Mouse (Mus musculus) kidney, postnatal 4 days (tissue): ENCODE data around the gene Elovl5.

Source experiments
- DNase-seq, 2 experiments: peaks; one replicate each; pipeline ENCODE4 v3.0.0; 2021; ENCODE audit warnings: mixed read lengths in 2 of 2

Elovl5 gene

DNA sequence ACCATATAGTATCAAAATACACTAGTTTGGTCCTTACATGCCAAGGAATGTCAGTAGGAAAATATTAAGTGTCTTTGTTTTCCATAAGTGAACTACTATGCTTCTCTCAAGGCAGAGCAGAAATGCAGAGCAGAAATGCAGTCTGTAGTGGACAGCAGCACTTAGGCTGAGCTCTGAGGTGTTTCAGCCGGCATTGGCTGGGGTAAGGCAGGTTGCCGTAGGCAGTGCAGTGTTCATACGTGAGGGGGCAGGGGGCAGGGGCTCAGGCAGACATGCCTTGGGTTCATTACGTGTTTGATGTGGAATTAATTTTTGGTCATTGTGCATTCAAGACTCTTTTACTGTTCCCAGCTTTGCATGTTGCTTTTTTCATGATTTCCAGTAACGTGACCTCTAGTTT, 12.1 kb downstream of the Elovl5 start:
- DNase-seq: no peak

DNA sequence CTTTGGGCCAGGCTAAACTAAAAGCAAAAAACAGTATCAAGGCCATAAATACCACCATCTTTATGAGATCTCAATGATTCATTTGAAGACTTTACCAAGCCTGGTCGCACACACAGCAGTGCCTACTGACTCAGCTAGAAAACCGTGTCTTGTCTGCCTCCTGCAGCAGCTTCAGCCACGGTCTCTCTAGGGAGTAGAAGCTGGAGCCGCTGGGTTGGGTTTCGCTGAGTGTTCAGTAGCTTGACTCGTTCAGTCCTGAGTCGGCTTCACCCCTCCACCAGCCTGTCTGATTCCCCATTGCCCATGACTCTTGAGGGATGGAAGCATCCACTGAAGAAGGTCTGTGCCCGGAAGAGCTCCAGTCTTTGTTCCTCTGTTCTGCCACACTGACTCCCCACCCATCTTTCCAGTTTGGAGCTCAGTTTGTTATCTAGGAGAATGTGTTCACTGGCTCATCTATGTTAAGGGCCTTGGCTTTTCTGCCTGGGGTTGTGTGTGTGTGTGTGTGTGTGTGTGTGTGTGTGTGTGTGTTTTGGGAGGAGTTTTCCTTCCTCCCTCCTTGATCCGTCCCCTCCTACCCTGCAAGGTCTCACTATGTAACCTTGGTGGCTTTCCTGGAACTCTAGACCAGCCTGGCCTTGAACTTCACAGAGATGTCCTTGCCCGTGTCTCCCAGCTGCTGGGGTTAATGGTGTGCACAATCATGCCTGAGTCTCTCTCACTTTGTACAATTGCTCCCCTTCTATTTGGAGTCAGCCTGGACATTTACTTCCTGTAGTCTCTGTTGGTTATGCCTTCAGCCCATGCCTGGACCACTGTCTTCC, 13.1 kb downstream of the Elovl5 start:
- no peak for DNase-seq

DNA sequence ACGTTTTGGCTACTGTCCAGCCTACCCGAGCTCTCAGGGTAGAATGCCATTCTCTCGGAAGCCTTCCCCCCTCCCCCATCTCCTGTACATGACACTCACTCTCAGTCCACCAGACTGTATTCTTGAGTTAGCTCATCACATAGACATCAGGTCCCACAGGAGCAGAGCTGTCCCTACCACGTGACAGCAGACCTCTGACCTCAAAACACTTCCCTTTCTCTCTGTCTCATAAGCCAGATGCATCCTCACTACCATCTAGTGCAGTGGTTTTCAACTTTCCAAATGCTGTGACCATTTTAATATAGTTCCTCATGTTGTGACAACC, 13.7 kb downstream of the Elovl5 start:
- DNase-seq: peak in 1 of 2 experiments; percentile 26

DNA sequence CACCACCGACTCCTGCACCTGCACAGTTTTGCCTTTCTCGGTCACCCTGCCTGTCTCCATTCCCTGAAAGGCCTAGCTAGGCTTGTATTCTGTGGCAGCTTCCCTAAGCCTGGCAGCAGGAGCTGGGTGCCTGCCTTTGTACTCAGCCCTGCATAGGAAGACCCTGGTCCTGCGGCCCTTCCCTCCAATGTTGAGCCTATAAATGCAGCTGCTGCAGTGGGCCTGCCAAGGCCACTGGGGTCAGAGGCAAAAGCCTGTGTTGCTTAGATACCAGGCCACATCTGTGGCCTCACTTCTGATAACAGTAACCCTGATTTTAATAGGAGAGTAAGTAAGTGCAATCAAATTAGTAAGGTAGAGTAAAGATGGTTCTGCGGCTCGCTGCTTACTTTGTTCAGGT, 14.6 kb downstream of the Elovl5 start:
- DNase-seq: no peak

DNA sequence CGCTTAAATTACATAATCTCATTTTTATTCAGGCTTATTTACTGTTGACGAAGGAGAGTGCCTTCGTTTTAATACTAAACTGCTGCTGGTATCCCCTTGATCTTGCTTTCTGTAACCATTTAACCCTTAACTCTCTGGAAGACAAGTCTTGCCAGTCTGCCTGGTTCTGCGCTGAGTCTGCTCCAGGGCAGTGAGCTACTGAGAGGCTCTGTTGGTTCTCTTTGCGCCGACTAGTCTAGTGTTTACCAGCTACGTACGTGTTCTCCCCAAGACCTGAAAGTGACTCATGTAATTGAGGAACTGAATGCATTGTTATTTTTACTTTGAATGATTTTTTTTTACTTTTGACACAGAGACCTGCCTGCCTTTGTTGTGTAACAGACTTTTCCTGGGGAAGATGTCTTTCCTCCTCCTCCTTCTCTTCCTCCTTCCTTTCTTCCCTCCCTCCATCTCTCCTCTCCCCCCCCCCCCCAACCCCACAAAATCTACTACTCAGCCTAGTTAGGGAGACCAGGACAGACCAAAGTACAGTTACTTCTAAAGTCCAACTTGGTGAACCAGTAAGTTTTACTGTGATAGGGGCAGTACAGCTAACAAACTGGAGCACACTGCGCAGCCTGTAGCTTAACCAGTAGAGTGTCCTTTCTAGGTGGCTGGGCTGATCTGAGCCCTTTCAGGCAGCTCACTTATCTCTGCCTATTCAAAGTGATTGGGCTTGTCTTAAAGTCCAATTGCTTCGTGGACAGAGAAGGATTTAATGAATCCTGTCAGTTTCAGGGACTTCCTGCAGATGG, 18.9 kb downstream of the Elovl5 start:
- DNase-seq: no peak

DNA sequence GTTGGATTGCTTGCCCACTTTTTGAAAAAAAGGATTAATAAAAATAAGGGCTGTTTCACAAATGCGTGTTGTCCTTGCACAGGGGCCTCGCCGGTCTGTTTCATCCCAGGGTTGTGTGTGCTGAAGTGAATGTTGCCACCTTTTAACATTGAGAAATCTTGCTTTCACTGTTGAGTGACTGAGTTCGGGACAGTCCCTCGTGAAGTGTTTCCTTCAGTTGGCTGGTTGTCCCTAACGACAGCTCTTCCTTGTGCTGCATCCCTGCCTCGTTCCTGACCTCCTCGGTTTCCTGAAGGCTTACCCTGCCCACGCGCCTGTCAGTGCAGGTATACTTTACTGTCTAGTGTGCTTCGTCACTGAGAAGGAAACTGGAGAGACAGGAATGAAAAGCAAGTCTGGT, 20.7 kb downstream of the Elovl5 start:
- DNase-seq: no peak

DNA sequence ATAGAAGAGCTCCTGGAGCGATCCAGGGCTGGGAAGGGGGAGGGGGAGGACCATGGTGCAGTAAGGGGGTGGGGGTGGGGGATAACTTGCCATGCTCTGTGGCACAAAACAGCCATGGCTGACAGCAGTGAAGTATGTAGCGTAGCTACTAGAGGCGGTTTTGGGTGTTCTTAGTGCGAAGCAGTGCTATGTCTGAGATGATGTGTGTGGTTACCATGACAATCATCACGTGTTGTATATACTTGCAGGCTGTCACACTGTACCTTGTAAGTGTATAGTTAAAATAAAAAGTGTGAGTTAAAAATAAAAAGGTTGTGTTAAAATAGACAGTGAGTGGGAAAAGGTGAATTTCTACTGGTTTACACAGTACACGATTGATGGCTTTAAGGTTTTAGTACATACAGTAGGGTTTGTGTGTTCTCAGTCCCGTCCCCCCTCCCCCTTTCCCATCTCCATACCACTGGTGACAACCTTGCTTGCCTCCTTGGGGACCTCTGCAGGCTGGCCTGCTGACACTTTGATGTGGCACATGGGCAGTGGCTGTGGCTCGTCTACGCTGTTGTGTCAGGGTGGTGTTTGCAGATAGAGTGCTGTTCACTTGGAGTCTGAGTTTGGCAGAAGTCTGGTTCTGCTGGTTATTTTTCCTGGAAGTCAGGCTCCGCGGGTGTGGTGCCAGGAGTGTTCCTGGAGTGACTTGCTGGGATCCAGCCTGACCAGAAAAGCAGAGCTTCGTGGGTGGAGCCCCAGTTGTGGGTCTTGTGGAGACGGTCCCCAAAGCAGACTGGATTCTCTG, 21.8 kb downstream of the Elovl5 start:
- DNase-seq: peak in 1 of 2 experiments; percentile 31

DNA sequence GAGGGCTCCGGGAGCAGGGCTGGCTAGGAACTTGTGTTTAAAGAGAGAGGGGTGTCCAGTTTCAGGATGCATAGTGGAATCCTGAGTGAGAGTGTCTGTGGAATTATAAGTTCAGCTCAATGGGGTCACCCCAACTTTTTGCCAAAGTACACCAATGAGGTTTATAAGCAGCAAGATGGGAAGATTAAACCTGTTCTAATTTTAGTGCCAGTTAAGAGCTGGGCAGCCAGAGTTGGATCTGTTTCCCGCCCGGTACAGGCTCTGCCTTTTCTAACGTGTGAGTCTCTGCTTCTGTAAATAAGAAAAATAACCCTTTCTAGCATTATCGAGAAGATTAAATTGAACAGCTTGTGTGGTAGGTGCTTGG, 22.4 kb downstream of the Elovl5 start:
- DNase-seq: no peak

DNA sequence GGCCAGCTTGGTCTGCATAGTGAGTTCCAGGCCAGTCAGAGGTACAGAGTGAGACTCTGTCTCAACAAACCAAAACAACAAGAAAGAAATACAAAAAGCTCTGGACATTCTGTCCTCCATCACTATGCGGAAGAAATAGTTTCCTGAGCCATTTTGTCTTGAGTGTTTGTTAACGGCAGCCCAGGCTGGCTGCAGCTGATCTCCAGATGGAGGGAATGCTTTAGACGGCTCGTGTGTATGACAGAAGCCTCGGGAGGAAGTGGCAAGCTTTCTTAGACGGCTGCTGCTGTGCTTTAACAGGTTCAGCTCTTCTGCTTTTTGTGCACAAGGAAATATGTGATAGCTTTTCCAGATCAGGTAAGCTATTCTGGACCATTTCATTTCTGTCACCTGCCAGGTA, 23.9 kb downstream of the Elovl5 start:
- no peak for DNase-seq

DNA sequence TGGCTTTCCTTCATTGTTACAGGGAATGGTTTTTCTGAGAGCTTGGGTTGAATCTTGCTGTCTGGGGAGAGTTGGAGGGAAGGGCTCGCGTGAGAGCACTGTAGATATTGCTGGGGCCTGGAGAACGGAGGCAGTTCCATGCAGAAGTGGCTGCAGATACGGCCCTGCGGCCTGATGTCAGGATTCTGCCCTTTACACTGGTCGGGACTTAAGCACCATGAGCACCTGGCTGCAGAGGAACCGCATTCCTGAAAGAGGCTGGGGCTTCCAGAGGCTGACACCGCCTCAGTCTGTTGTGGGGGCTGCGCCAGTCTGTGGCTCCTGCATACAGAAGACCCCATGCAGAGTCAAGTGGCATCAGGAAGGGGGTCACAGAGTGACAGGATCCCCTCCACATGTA, 24.7 kb downstream of the Elovl5 start:
- DNase-seq: no peak

DNA sequence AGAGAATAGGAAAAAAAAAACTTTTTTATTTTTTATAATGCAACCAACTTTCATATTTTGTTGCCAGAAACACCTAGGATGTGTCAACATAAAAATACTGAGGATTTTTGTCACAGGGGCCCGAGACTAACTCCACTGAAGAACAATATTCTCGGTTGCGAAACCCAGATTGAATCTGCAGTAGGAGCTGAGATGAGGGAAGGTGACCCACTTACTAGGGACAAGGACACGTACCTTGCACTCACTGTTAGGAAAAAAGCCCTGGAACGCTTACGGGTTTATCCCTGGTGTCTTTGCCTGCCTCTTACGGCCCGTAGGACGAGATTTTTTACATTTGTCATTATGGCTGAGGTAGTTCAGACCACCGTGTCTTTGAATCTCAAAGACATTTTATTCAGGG, 25.2 kb downstream of the Elovl5 start:
- DNase-seq: no peak

DNA sequence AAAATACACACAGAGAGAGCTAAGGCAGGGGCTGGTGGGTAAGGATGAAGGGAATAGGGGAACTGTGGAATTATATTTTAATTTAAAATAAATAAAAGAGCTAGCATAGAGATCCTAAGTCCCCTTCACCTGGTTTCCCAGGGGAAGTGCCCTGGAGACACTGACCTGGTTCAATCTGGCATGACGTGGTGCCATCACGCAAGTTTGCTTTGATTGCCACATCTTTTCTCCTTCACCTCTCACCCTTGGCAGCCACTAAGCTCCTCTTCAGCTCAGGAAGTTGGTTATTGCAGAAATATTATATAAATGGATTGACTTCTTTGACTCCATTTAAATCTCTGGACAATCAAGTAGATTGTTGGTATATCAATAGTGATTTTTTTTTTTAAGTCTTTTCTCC, 26.2 kb downstream of the Elovl5 start:
- DNase-seq: no peak

DNA sequence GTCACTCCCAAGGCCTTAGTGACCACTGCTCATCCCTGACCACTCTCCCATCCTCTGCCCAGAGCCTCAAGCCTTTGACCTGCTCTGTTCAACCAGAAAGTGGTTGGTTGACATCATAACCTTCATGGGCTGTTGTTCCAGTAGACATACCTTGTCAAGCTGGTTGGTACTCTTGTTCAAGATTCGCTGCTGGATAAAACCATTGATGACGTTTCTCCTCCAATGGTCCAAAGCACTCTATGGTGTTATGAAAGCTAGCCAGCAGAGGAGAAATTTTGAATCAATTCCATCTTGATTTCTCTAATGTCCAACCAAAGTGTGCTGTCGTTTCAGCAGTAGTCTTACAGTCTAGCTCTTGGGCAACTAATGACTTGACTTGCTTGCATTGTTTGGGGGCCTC, 27.0 kb downstream of the Elovl5 start:
- DNase-seq: no peak

DNA sequence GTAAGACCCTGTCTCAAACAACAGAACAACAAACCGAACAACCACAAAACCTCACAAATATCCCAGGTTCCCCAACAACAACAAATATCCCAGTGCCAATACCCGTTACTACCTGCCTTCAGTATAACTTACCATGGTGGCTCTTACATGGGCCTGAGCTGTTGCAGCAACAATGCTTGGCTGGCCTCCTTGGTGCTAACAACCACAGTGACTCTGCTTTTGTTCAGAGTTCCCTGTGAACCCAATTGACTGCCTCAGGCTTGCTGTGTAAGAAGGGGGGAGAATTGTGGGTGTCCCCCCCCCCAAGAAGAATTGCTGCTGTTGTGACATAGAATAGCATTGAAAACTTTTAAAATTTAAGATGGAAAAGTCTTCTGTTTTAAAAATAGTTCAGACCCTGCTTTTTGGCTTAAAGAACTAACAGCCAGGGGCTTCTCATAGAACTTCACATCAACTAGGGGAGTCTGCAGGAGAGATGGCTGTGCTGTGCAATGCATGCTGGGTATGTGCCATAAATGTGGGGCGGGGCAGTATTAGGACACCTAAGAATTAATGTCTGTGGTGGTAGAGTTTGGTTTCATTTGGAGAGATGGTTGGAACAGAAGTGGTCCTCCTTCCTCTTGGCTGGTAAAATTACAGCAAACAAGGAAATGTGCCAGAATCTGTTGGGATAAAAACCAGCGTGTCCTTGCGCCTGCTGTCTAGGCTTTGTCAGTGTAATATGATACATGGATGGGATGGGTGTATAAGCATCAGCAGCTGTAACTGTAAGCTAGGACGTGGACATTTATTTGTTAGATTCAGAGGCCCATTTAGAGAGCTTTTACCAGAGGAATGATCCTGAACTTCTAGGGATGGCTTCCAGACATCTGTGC, 28.9 kb downstream of the Elovl5 start:
- no peak for DNase-seq

DNA sequence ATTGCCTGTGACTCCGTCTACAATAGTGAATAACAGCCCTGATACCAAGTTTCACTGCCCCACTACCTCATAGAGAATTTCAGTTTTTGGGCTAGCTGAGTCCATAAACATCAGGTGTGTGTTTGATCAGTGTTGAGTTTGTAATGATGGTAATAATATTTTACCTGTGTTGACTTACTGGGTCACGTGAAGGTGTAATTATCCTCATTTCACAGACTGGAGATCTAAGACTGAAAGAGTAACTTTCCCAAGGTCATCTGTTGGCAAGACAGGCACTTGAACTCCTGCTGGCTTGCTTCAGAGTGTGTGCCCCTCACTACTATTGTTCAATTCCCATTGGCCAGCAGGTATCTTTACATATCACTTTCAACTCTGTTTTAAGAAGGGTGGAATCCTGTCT, 31.1 kb downstream of the Elovl5 start:
- DNase-seq: no peak

DNA sequence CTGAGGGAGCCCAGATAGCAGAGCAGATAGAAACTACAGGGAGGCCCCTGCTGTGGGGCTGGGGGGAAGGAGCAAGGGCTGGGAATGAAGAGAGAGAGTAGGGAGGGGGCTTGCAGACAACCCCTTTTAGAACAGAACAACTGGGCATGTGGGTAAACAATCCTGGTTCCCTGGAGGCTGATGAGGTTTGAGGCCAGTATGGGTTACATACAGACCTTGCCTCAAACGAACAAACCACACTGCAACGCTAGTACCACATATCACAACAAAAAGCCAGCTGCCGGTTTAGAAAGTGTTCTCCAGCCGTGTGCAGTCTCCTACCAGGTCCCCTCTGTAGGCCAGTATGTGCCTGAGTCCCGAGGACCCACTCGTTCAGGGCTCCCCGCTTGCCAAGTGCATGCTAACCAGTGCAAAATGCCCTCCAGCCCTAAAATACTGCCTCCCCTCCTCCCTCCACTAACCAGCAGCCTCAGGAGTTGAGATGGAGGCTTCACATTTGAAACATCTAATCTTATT, 32.6 kb downstream of the Elovl5 start:
- no peak for DNase-seq

DNA sequence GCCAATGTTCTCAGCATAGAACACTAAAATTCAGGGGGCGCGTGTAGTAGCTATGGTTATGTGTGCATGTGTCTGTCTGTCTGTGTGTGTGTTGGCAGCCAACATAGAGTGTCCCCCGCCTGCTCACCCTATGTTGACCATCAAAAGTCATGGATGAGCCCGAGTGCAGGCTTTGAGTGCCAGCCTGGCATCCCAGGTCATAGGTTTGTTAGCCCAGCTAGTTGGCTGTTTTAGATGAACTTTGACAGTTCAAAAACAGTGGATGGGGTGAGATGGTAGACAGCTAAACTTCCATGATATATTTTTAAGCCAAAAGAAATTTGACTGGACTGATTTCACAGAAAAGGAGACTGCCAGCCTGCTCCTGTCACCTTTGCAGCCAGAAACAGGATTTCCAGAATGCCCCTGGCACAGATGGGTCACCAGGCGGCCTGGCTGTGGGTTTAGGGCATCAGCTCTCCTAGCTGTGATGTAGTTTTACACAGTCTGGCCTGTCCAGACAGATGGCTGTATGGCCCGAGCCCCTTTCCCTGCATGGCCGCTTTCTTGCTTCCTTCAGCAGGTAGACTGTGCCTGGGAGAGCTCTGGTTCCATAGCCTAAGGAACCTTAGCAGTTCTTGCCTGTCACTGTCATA, 33.8 kb downstream of the Elovl5 start:
- DNase-seq: no peak

DNA sequence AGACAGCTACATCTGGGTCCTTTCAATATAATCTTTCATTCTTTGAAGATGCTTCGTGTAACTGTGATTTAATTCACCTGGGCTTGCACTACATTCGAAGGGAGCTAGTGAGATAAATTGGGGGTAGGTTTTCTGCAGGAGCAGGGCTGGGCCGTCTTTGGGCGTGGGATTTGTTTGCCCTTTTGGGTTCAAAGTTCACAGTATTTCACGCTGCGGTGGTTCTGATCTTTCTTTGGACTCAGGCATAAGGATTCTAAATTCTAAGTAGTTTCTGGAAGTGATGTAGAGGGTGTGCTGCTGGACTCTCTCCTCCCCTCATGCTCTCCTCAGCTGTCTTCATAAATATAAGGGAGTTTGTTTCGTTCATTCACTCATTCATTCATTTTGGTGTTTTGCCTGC, 34.8 kb downstream of the Elovl5 start:
- DNase-seq: no peak

DNA sequence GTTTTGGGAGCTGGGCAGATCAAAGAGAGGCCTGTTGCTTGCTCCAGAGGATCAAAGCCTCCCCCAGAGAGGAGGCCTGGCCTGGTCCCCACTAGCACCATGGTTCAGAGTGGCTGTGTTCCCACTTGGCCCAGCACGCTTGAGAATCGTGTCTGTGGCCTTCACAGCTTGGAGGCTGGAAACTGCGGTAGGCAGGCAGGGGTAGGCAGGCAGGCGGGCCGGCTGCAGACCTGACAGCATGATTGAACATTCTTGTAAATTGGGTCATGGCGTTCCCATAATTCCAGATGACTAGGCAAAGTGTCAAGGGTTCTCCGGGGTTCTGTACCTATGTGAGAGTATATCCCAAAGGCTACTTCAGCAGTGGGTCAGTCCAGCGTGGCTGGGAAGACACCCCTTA, 35.9 kb downstream of the Elovl5 start:
- no peak for DNase-seq

DNA sequence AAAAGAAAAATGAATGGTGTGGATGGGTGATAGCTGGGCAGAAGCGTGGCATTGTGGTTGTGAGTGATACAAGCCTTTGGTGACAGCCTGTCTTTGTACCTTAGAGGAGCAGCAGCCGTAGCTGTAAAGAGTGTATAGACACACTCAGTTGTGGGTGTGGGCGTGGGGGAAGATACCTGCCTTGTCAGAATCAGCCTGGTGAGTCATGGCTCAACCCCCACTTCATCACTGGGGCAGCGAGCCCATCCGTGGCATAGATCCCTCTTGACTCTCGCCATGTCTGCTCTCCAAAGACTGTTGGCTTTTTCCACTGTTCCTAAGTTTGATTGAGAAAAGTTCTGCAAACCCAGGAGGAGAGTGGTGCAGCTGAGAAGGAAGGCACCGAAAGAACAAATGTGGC, 37.3 kb downstream of the Elovl5 start:
- no peak for DNase-seq

DNA sequence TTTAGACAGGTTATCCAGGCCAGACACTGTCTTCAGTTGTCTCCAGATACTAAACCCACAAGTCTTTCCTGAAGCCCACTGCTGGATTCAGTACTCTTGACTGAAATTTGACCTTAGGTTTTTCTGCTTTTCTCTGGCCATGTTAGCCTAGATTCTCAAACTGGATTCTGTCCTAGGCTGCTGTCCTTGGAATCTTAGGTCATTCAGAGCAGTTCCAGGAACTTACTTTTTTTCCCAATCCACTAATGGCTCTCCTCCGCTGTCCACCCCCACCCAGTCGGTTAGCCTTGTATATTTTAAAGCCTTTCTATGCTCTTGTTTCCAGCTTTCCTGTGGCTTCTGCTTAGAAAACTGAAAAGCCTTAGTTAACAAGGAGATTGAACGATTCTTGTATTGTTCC, 37.8 kb downstream of the Elovl5 start:
- no peak for DNase-seq

DNA sequence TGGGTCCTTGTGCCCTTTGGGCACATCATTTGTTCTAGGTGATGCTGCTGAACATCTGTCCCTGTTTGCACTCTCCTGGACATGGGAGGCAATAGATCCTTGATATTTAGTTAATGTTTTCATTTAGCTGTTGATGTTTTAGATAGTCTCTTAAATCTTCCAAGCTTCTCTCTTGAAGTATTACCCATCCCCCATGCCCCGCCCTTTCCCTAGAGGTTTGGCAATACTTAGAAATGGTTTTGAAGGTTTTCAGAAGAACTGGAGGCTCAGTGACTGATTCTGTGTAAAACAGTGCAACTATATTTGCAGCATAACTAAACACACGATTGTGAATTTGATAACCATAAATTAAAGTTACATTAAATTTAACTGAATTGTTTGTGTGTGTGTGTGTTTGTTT, 38.3 kb downstream of the Elovl5 start:
- no peak for DNase-seq
